Mouse (Mus musculus) macrophage (primary cell): ENCODE results near the gene Strbp. TPM values are rescaled to one million over a fixed set of nuclear protein-coding genes. Genes with fewer than 3 reads are reported as not detected.

Source experiments
- H3K27ac ChIP-seq: fragments of 350-480 bp; formaldehyde crosslinking; 2 replicates; pipeline ENCODE4 v1.9.0; 2021
- H3K36me3 ChIP-seq: fragments of 350-480 bp; formaldehyde crosslinking; 2 replicates; pipeline ENCODE4 v1.9.0; 2021; ENCODE audit errors: inconsistent target
- H3K4me3 ChIP-seq: fragments of 350-480 bp; formaldehyde crosslinking; 2 replicates; pipeline ENCODE4 v1.9.0; 2021; ENCODE audit errors: inconsistent target
- H3K79me2 ChIP-seq: fragments of 350-480 bp; formaldehyde crosslinking; 2 replicates; pipeline ENCODE4 v1.9.0; 2021; ENCODE audit errors: inconsistent target
- WGBS: methylation state at CpG from one replicate; pipeline ENCODE4 v1.1.7; 2026; ENCODE audit warnings: inconsistent platforms; ENCODE audit not compliant: missing documents; 5-methylcytosine and 5-hydroxymethylcytosine counted together
- polyA plus RNA-seq: library from polyadenylated mRNA; stranded (reverse); fragments of 250-400 nt; gene quantifications from 3 replicates; pipeline ENCODE4 v1.2.4, GENCODE M21; 2018; ENCODE audit warnings: inconsistent platforms

The Strbp gene
- polyA plus RNA-seq, 1 experiment from 2014 or later = 3.2 TPM

GRCm38 (mm10) chr2:37648966-37649365 lies 54.7 kb downstream of the Strbp start:
- 93% methylated on average over 1 of the region's 1 CpGs for WGBS
- Histone ChIP-seq H3K36me3 (no peaks in the 10 kb centered on the region), H3K27ac (no peak overlapping the region), H3K79me2 (no peaks in the 10 kb centered on the region), H3K4me3 (no peak overlapping the region)

DNA sequence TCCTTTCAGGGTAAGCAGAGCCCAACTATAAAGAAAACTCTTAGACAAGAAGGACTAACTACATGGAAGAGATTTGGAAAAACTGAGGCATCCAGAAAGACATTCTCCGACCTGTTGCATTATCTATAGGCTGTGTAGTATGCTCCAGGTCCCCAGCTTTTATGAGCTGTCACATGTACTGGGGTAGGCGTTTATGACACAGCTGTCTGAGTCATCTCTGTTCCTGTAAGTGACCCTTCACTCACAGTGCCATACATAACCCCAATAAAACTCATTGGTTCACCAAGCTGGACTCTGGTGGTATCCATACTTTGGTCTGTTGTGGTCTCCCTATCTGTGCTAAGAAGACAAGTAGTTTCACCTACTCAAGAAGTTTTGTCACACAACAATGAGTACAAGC lies 80.3 kb downstream of the Strbp start:
- Histone ChIP-seq H3K27ac (no peak overlapping the region), H3K4me3 (no peak overlapping the region), H3K79me2 (no peaks in the 10 kb centered on the region), H3K36me3 (no peaks in the 10 kb centered on the region)
- WGBS = 94% methylated on average over 2 of the region's 2 CpGs

DNA sequence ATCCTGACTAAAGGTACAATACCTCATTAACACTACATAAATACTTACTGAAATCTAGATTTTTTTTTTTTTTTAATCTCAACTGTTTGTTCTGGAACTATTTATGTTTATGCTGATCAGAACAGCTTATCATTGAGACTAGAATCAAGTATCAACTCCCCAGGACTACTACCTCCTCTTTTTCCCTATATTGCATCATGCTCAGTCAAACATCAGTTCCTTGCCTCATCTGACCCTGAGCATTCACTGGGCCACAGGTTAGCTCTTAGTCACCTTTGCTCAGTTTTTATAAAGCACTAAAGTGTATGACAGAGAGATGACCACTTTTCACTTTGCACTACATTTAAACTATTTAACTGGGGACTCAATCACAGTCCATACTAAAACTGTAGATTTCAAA lies 115.7 kb downstream of the Strbp start:
- Histone ChIP-seq H3K79me2 (no peaks in the 10 kb centered on the region), H3K36me3 (no peaks in the 10 kb centered on the region), H3K27ac (no peak overlapping the region), H3K4me3 (no peak overlapping the region)

DNA sequence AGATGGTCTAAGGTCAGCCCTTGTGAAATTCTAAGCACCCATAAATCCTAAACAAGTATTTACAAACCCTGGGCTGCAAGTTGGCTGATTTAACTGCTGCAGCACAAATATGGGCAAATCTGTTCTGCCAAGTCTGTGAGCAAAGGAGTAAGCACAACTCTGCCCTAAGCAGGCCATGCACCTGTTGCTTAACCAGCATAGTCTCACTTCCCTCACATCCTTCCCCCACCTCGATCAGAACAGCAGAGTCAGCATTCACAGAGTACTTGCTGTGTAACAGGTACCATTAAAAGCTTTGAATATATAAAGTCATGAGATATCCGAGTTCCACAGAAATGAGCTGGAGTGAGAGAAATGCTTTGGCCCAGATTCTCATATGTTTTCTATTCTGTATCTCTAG lies 125.5 kb downstream of the Strbp start:
- no peaks in the 10 kb centered on the region for H3K79me2 ChIP-seq
- WGBS = 46% methylated on average over 2 of the region's 2 CpGs
- H3K27ac ChIP-seq = no peak overlapping the region
- H3K36me3 ChIP-seq = no peaks in the 10 kb centered on the region
- no peak overlapping the region for H3K4me3 ChIP-seq

DNA sequence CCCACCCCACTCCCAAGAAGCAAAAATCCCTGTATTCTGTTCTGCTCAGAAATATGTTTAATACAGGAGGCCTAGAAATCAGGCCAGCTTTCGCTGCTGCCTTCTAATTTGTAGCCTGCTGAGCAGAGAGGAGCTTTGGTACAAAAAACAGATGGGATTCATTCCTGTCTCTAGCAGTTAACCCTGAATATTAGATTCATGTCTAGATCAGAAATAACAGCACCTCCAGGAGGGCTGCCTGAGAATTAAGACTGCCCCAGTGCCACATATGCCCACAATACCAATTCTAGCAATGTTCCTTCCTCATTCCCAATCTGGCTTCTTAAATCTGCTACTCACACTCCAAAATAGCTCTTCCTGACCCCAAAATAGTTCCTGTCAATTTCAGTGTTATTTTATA lies 127.0 kb downstream of the Strbp start:
- Histone ChIP-seq H3K36me3 (no peaks in the 10 kb centered on the region), H3K27ac (no peak overlapping the region), H3K79me2 (no peaks in the 10 kb centered on the region), H3K4me3 (no peak overlapping the region)
- 100% methylated on average over 1 of the region's 1 CpGs for WGBS

DNA sequence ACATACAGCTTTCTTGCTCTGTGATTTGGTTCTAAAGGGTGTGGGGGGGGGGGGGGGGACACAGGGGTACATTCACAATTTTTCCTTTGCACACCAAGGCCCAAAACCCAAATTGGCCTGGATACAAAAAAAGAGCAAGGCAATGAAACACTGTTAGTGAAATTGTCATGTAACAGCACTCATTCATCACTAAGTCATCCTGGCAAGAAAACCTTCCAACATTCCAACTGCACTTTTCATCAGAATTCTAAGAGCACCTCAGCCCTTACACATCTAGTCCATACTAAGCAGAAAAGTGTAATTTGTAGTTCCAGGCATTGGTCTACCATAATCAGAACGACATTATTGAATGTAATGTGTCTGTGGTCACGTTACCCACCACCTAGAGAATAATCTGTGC lies 131.5 kb downstream of the Strbp start:
- H3K27ac ChIP-seq = no peak overlapping the region
- no peaks in the 10 kb centered on the region for H3K79me2 ChIP-seq
- WGBS = 100% methylated on average over 2 of the region's 2 CpGs
- H3K36me3 ChIP-seq = no peaks in the 10 kb centered on the region
- no peak overlapping the region for H3K4me3 ChIP-seq

DNA sequence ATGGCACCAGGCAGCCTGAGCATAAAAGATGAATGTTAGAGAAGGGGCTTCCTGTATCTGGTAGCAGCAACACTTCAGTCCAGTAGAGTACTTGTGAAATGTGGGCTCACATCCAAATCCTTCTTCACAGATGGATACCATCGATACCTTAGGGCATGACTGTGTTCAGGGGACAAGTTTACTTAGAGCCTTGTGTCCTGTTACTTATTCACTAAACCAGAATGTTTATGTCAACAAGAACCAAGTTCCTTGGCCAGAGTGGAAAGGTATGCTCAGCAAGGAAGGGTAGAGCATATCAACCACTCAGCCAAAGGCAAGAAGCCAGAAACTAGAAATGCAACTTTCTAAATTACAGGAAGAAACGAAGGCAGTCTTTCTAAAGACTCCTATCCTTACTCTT lies 133.0 kb downstream of the Strbp start:
- no peak overlapping the region for H3K27ac ChIP-seq
- WGBS = 84% methylated on average over 2 of the region's 2 CpGs
- no peaks in the 10 kb centered on the region for H3K79me2 ChIP-seq
- no peaks in the 10 kb centered on the region; the same call in 1 of the 2 replicates for H3K36me3 ChIP-seq
- no peak overlapping the region for H3K4me3 ChIP-seq

DNA sequence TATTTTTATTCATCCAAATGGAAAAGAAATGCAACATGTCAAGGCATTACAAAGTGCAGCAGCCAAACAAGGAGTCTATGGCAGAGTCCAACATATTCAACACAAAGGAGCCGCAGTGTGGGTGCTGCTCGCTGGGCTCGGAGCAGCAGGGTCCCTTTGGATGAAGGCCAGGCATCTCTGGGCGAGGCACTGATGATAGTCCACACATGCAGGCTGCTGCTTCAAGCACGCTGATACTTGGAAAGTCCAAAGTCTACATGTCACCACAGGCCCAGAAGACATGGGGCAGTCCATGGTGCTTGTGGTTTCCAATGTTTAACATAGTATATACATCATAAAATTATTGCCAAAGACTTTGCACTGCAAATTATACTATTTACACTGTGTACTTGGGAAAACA lies 133.8 kb downstream of the Strbp start:
- peaks cover 2% of the 10 kb centered on the region; the same call in 1 of the 2 replicates for H3K36me3 ChIP-seq
- no peaks in the 10 kb centered on the region for H3K79me2 ChIP-seq
- no peak overlapping the region for H3K27ac ChIP-seq
- no peak overlapping the region for H3K4me3 ChIP-seq
- WGBS = 89% methylated on average over 5 of the region's 5 CpGs

DNA sequence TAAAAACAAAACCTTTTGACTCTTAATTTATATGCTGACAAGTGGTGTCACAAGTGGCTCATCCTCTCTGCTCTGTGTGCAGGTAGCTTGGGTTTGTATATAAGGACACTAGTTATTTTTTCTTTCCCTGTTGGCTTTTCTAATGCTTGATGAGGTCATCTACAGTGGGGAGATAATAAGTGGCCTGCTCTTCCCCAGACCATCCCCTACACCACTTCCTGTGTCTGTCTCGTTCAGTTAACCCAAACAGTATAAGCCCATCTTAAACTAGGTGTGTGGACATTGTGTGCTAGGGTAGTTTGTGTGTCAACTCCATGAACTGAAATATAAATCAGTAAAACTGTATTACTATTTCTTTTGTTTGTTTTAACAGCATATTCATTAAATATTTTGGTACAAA lies 137.6 kb downstream of the Strbp start:
- WGBS = 8% methylated on average over 1 of the region's 1 CpGs
- peaks cover 37% of the 10 kb centered on the region for H3K36me3 ChIP-seq
- H3K27ac ChIP-seq = no peak overlapping the region
- H3K4me3 ChIP-seq = no peak overlapping the region
- H3K79me2 ChIP-seq = no peaks in the 10 kb centered on the region

- peaks cover 42% of the 10 kb centered on the region for H3K36me3 ChIP-seq
Measured at GRCm38 (mm10) chr2:37565579-37565978, 138.1 kb downstream of the Strbp start.

GRCm38 (mm10) chr2:37556366-37556765 lies 147.3 kb downstream of the Strbp start:
- H3K36me3 ChIP-seq = peaks cover 86% of the 10 kb centered on the region
- no peaks in the 10 kb centered on the region for H3K79me2 ChIP-seq
- no peak overlapping the region for H3K4me3 ChIP-seq
- 96% methylated on average over 2 of the region's 2 CpGs for WGBS
- no peak overlapping the region for H3K27ac ChIP-seq

More at GRCm38 (mm10) chr2:37565579-37565978, 138.1 kb downstream of the Strbp start:
- Histone ChIP-seq H3K4me3 (no peak overlapping the region), H3K79me2 (no peaks in the 10 kb centered on the region), H3K27ac (no peak overlapping the region)
- 10% methylated on average over 2 of the region's 2 CpGs for WGBS

DNA sequence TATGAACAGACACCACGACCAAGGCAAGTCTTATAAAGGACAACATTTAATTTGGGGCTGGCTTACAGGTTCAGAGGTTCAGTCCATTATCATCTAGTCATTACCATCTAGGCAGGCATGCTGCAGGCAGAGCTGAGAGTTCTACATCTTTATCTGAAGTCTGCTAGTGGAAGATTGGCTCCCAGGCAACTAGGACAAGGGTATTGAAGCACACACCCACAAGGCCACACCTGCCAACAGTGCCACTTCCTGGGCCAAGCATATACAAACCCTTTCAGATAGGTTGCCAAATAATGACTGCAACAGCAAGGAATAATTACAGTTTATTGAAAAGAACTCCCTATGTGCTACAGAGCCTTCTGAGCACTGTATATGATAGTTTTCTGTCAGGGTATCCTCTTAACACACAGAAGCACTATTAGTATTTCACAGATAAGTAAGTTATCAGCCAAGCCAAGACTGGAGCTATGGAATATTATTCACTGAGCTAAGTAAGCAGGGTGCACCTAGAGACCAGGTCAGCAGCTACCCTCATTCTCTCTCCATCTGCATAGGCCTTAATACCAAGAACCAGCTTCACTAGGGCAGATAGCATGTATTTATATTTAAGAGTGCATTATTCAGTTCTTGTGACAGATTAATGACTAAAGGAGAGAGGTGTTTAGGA lies 154.2 kb downstream of the Strbp start:
- Histone ChIP-seq H3K4me3 (no peak overlapping the region), H3K36me3 (peaks cover 35% of the 10 kb centered on the region), H3K79me2 (no peaks in the 10 kb centered on the region), H3K27ac (no peak overlapping the region)
- WGBS = 90% methylated on average over 1 of the region's 1 CpGs

DNA sequence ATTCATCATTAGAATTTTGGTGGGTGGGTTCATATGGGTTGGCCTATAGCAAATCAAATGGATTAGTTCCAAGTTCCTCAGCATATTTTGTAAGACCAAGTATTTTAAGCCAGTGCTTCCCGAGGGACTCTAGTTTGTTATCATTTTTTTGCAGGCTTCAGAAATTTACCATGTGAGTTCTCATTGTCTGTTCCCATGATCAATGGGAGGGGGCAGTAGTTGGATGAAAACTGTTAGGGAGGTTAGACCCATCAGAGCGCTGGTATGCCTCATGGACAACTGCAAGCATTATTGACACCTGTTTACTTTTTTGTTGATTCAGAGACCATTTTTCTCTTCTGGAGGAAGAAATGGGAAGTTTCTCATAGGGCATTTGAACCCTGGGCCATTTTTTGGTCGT lies 172.0 kb downstream of the Strbp start:
- 92% methylated on average over 3 of the region's 3 CpGs for WGBS

GRCm38 (mm10) chr2:37530766-37531165 lies 172.9 kb downstream of the Strbp start:
- Histone ChIP-seq H3K4me3 (no peak overlapping the region), H3K36me3 (peaks cover 24% of the 10 kb centered on the region), H3K27ac (no peak overlapping the region), H3K79me2 (no peaks in the 10 kb centered on the region)
- 93% methylated on average over 1 of the region's 1 CpGs for WGBS

More for the DNA sequence above, 172.0 kb downstream of the Strbp start:
- Histone ChIP-seq H3K79me2 (no peaks in the 10 kb centered on the region), H3K27ac (no peak overlapping the region), H3K4me3 (no peak overlapping the region), H3K36me3 (peaks cover 24% of the 10 kb centered on the region)

DNA sequence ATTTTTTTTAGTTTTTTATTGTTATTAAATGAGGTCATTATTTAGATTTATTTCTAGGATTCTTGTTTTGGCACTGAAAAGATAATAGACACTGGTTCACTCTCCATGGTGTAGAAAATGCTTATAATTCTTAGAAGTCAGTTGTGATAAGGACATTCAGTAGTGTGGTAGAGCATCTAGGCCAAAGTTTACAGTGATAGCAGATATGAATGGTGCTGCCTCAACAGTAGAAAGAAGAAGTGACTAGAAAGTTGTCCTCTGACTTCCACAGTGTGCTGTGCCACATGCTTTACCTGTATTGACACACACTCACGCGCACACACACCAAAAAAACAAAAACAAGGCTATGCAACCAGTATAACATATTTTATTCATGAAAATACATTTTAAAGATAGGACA lies 174.3 kb downstream of the Strbp start:
- Histone ChIP-seq H3K79me2 (no peaks in the 10 kb centered on the region), H3K4me3 (no peak overlapping the region), H3K27ac (no peak overlapping the region), H3K36me3 (peaks cover 14% of the 10 kb centered on the region; the same call in 1 of the 2 replicates)
- 100% methylated on average over 2 of the region's 2 CpGs for WGBS

DNA sequence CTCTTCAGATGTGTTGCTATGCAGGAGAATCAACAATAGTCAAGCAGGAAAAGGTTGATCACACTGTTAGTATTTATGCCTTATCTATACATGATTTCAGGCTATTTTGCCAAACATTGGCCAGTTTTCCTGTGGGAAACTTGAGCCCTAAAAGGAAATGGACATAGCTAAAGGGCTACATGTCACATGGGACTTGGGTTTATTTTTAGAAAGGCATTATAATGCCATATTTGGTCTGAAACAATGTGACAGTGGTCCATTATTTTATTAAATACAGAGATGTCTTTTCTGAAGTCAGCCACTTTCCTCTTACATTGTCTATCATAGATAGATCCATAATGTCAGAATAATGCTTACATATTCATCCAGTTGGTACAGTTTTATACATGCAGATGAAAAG lies 176.1 kb downstream of the Strbp start:
- no peak overlapping the region for H3K4me3 ChIP-seq
- no peaks in the 10 kb centered on the region; the same call in 1 of the 2 replicates for H3K36me3 ChIP-seq
- H3K79me2 ChIP-seq = no peaks in the 10 kb centered on the region
- H3K27ac ChIP-seq = no peak overlapping the region
